Mouse (Mus musculus): ENCODE measurements at regions not wholly inside any gene's neighbourhood (a gene's known extent, or its start where the extent isn't known, plus 50 kb on each side); places are given as distances from the start of the nearest gene placed in this dataset.
"Not testable (repeated sequence)": the region's sequence is repeated elsewhere in the genome, so short reads cannot be mapped to it uniquely, and the experiment has no call there.

GRCm38 (mm10) chr13:39441799-39442198, 481.1 kb upstream of the Slc35b3 start:
- H3K9ac ChIP-seq (replicated peaks; ENCODE audit: low read depth, low read length), result no peak overlapping the region
- H3K36me3 ChIP-seq (ENCODE audit: control insufficient read depth, insufficient read depth, low read length), result no peaks in the 10 kb centered on the region
- no peak overlapping the region for H3K4me2 ChIP-seq (replicated peaks; ENCODE audit: low read depth, low read length)
- H3K27me3 ChIP-seq (ENCODE audit: control insufficient read depth, insufficient read depth, low read length), result no peaks in the 10 kb centered on the region
- no peak overlapping the region for H3K27ac ChIP-seq (ENCODE audit: low read length)
- no peak for ATAC-seq (ENCODE audit: insufficient number of reproducible peaks, insufficient read depth, low FRiP score, low read depth)
- H3K9me3 ChIP-seq (ENCODE audit: control insufficient read depth, low read depth, low read length), result no peaks in the 10 kb centered on the region
- 89% methylated on average over 13 of the region's 13 CpGs for WGBS
- no peaks in the 10 kb centered on the region for H3K4me1 ChIP-seq (ENCODE audit: control insufficient read depth, insufficient read depth, low read length)
- no peak overlapping the region for H3K4me3 ChIP-seq (ENCODE audit: low read depth, low read length)

- H3K27ac ChIP-seq (ENCODE audit: low read length), result no peak overlapping the region
- H3K4me2 ChIP-seq (replicated peaks; ENCODE audit: low read depth, low read length), result no peak overlapping the region
- H3K4me1 ChIP-seq (ENCODE audit: control insufficient read depth, insufficient read depth, low read length), result no peaks in the 10 kb centered on the region
- no peak for ATAC-seq (ENCODE audit: insufficient number of reproducible peaks, insufficient read depth, low FRiP score, low read depth)
- 28% methylated on average over 8 of the region's 8 CpGs for WGBS
- H3K9ac ChIP-seq (replicated peaks; ENCODE audit: low read depth, low read length), result no peak overlapping the region
- H3K4me3 ChIP-seq (ENCODE audit: low read depth, low read length), result no peak overlapping the region
- H3K36me3 ChIP-seq (ENCODE audit: control insufficient read depth, insufficient read depth, low read length), result no peaks in the 10 kb centered on the region
- H3K27me3 ChIP-seq (ENCODE audit: control insufficient read depth, insufficient read depth, low read length), result no peaks in the 10 kb centered on the region
- H3K9me3 ChIP-seq (ENCODE audit: control insufficient read depth, low read depth, low read length), result no peaks in the 10 kb centered on the region
Measured at GRCm38 (mm10) chr13:39440907-39441306, 480.2 kb upstream of the Slc35b3 start.

GRCm38 (mm10) chr13:39440336-39440735, 479.7 kb upstream of the Slc35b3 start:
- no peak for ATAC-seq (ENCODE audit: insufficient number of reproducible peaks, insufficient read depth, low FRiP score, low read depth)
- H3K4me2 ChIP-seq (replicated peaks; ENCODE audit: low read depth, low read length), result no peak overlapping the region

GRCm38 (mm10) chr13:39427996-39428395, 467.3 kb upstream of the Slc35b3 start:
- WGBS, result 58% methylated on average over 3 of the region's 3 CpGs
- H3K4me3 ChIP-seq (ENCODE audit: low read depth, low read length), result no peak overlapping the region
- no peak overlapping the region for H3K4me2 ChIP-seq (replicated peaks; ENCODE audit: low read depth, low read length)
- ATAC-seq (ENCODE audit: insufficient number of reproducible peaks, insufficient read depth, low FRiP score, low read depth), result no peak
- H3K27ac ChIP-seq (ENCODE audit: low read length), result no peak overlapping the region
- no peaks in the 10 kb centered on the region for H3K36me3 ChIP-seq (ENCODE audit: control insufficient read depth, insufficient read depth, low read length)
- H3K27me3 ChIP-seq (ENCODE audit: control insufficient read depth, insufficient read depth, low read length), result no peaks in the 10 kb centered on the region
- no peaks in the 10 kb centered on the region for H3K9me3 ChIP-seq (ENCODE audit: control insufficient read depth, low read depth, low read length)
- H3K9ac ChIP-seq (replicated peaks; ENCODE audit: low read depth, low read length), result no peak overlapping the region
- no peaks in the 10 kb centered on the region for H3K4me1 ChIP-seq (ENCODE audit: control insufficient read depth, insufficient read depth, low read length)

More at GRCm38 (mm10) chr13:39440336-39440735, 479.7 kb upstream of the Slc35b3 start:
- 88% methylated on average over 10 of the region's 10 CpGs for WGBS
- Histone ChIP-seq H3K27me3 (ENCODE audit: control insufficient read depth, insufficient read depth, low read length) (no peaks in the 10 kb centered on the region), H3K4me3 (ENCODE audit: low read depth, low read length) (no peak overlapping the region), H3K9ac (replicated peaks; ENCODE audit: low read depth, low read length) (no peak overlapping the region), H3K36me3 (ENCODE audit: control insufficient read depth, insufficient read depth, low read length) (no peaks in the 10 kb centered on the region), H3K27ac (ENCODE audit: low read length) (no peak overlapping the region), H3K9me3 (ENCODE audit: control insufficient read depth, low read depth, low read length) (no peaks in the 10 kb centered on the region), H3K4me1 (ENCODE audit: control insufficient read depth, insufficient read depth, low read length) (no peaks in the 10 kb centered on the region)

- Histone ChIP-seq H3K27me3 (ENCODE audit: control insufficient read depth, insufficient read depth, low read length) (no peaks in the 10 kb centered on the region), H3K4me1 (ENCODE audit: control insufficient read depth, insufficient read depth, low read length) (no peaks in the 10 kb centered on the region), H3K9ac (replicated peaks; ENCODE audit: low read depth, low read length) (no peak overlapping the region), H3K36me3 (ENCODE audit: control insufficient read depth, insufficient read depth, low read length) (no peaks in the 10 kb centered on the region), H3K9me3 (ENCODE audit: control insufficient read depth, low read depth, low read length) (no peaks in the 10 kb centered on the region), H3K4me3 (ENCODE audit: low read depth, low read length) (no peak overlapping the region), H3K4me2 (replicated peaks; ENCODE audit: low read depth, low read length) (no peak overlapping the region), H3K27ac (ENCODE audit: low read length) (no peak overlapping the region)
- WGBS, result 64% methylated on average over 6 of the region's 6 CpGs
- no peak for ATAC-seq (ENCODE audit: insufficient number of reproducible peaks, insufficient read depth, low FRiP score, low read depth)
Measured at GRCm38 (mm10) chr13:39425944-39426343, 465.3 kb upstream of the Slc35b3 start.

GRCm38 (mm10) chr13:39418127-39418526, 457.5 kb upstream of the Slc35b3 start:
- Histone ChIP-seq H3K27me3 (ENCODE audit: control insufficient read depth, insufficient read depth, low read length) (no peaks in the 10 kb centered on the region), H3K36me3 (ENCODE audit: control insufficient read depth, insufficient read depth, low read length) (no peaks in the 10 kb centered on the region), H3K4me3 (ENCODE audit: low read depth, low read length) (no peak overlapping the region), H3K4me2 (replicated peaks; ENCODE audit: low read depth, low read length) (no peak overlapping the region), H3K9me3 (ENCODE audit: control insufficient read depth, low read depth, low read length) (no peaks in the 10 kb centered on the region), H3K27ac (ENCODE audit: low read length) (no peak overlapping the region), H3K4me1 (ENCODE audit: control insufficient read depth, insufficient read depth, low read length) (no peaks in the 10 kb centered on the region), H3K9ac (replicated peaks; ENCODE audit: low read depth, low read length) (no peak overlapping the region)
- WGBS, result 55% methylated on average over 7 of the region's 7 CpGs
- ATAC-seq (ENCODE audit: insufficient number of reproducible peaks, insufficient read depth, low FRiP score, low read depth), result no peak

- H3K27me3 ChIP-seq (ENCODE audit: control insufficient read depth, insufficient read depth, low read length), result no peaks in the 10 kb centered on the region
- H3K9ac ChIP-seq (replicated peaks; ENCODE audit: low read depth, low read length), result no peak overlapping the region
- no peak overlapping the region for H3K27ac ChIP-seq (ENCODE audit: low read length)
- no peaks in the 10 kb centered on the region for H3K9me3 ChIP-seq (ENCODE audit: control insufficient read depth, low read depth, low read length)
- H3K4me3 ChIP-seq (ENCODE audit: low read depth, low read length), result no peak overlapping the region
- no peak overlapping the region for H3K4me2 ChIP-seq (replicated peaks; ENCODE audit: low read depth, low read length)
- WGBS, result 58% methylated on average over 14 of the region's 14 CpGs
- ATAC-seq (ENCODE audit: insufficient number of reproducible peaks, insufficient read depth, low FRiP score, low read depth), result no peak
- no peaks in the 10 kb centered on the region for H3K4me1 ChIP-seq (ENCODE audit: control insufficient read depth, insufficient read depth, low read length)
- no peaks in the 10 kb centered on the region for H3K36me3 ChIP-seq (ENCODE audit: control insufficient read depth, insufficient read depth, low read length)
Measured at GRCm38 (mm10) chr13:39411471-39412251, 451.0 kb upstream of the Slc35b3 start.

GRCm38 (mm10) chr13:39392589-39392988, 431.9 kb upstream of the Slc35b3 start:
- no peak overlapping the region for H3K27ac ChIP-seq (ENCODE audit: low read length)
- WGBS, result 88% methylated on average over 3 of the region's 3 CpGs

GRCm38 (mm10) chr13:39392151-39392550, 431.5 kb upstream of the Slc35b3 start:
- H3K27me3 ChIP-seq (ENCODE audit: control insufficient read depth, insufficient read depth, low read length); H3K36me3 ChIP-seq (ENCODE audit: control insufficient read depth, insufficient read depth, low read length); H3K9me3 ChIP-seq (ENCODE audit: control insufficient read depth, low read depth, low read length); H3K27ac ChIP-seq (ENCODE audit: low read length); H3K4me2 ChIP-seq (replicated peaks; ENCODE audit: low read depth, low read length); ATAC-seq (ENCODE audit: insufficient number of reproducible peaks, insufficient read depth, low FRiP score, low read depth); H3K4me1 ChIP-seq (ENCODE audit: control insufficient read depth, insufficient read depth, low read length); H3K4me3 ChIP-seq (ENCODE audit: low read depth, low read length); H3K9ac ChIP-seq (replicated peaks; ENCODE audit: low read depth, low read length): not testable (repeated sequence)
- 55% methylated on average over 1 of the region's 1 CpGs for WGBS

More at GRCm38 (mm10) chr13:39392589-39392988, 431.9 kb upstream of the Slc35b3 start:
- Histone ChIP-seq H3K9ac (replicated peaks; ENCODE audit: low read depth, low read length) (no peak overlapping the region), H3K9me3 (ENCODE audit: control insufficient read depth, low read depth, low read length) (no peaks in the 10 kb centered on the region), H3K4me1 (ENCODE audit: control insufficient read depth, insufficient read depth, low read length) (no peaks in the 10 kb centered on the region), H3K4me3 (ENCODE audit: low read depth, low read length) (no peak overlapping the region), H3K36me3 (ENCODE audit: control insufficient read depth, insufficient read depth, low read length) (no peaks in the 10 kb centered on the region), H3K4me2 (replicated peaks; ENCODE audit: low read depth, low read length) (no peak overlapping the region), H3K27me3 (ENCODE audit: control insufficient read depth, insufficient read depth, low read length) (no peaks in the 10 kb centered on the region)
- no peak for ATAC-seq (ENCODE audit: insufficient number of reproducible peaks, insufficient read depth, low FRiP score, low read depth)

All from stomach, embryonic 14.5 days (tissue).